Mouse (Mus musculus) megakaryocyte, embryonic 14.5 days (primary cell): ENCODE results near the gene En2.

Experiments used
- FLI1 ChIP-seq: IDR thresholded peaks from 2 replicates; pipeline ENCODE4 v1.6.1; 2012; ENCODE audit warnings: low read length, inconsistent platforms, mixed read lengths
- GATA1 ChIP-seq: IDR thresholded peaks from 3 replicates; pipeline ENCODE4 v1.6.1; 2012; ENCODE audit warnings: mixed read lengths, low read length, inconsistent platforms, borderline replicate concordance

- TF ChIP-seq GATA1 (no peak), FLI1 (no peak)
Measured at GRCm38 (mm10) chr5:28165358-28166255, at the start of gene En2.
